Mouse (Mus musculus): ENCODE measurements at regions not wholly inside any gene's neighbourhood (a gene's known extent, or its start where the extent isn't known, plus 50 kb on each side); places are given as distances from the start of the nearest gene placed in this dataset.
A peak's percentile ranks its signal among the peaks of the same experiment; 100 is the strongest.

DNA sequence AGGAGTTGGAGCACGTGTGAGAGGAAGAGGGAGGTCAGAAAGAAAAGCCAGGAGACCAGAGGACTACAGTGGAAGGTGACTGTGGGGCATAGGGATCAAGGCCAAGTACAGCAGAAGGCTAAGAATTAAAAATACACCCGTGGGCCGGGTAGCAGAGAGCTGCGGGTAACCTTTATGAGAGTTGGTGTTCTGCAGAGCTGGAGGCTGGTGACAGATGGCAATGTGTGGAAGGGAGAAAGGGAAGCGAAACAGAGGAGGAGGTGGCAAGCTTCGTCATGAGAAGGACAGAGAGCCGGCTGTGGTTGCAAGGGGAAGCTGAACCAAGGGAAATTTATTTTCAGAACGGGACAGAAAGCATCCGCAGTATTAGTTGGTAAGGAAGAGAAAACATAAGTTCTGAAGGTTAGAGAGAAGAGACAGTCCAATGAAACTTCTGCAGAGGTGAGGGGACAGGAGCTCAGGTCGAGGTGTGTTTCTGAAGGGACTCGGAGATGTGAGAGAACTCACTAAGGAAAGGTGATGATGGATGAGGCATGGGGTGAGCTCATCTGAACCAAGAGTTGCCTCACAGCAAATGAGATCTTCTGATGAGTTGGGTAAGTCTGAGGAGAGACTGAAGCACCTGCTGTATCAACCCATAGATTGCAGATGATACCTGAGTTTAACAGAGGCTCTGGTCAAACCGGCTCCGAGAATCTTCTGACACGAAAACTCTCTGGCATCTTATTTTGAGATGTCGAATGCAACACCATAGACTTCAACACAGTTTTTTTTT lies 200.6 kb downstream of the Gm10260 start:
- DNase-seq (ENCODE audit: low read depth, low spot score): no peak

DNA sequence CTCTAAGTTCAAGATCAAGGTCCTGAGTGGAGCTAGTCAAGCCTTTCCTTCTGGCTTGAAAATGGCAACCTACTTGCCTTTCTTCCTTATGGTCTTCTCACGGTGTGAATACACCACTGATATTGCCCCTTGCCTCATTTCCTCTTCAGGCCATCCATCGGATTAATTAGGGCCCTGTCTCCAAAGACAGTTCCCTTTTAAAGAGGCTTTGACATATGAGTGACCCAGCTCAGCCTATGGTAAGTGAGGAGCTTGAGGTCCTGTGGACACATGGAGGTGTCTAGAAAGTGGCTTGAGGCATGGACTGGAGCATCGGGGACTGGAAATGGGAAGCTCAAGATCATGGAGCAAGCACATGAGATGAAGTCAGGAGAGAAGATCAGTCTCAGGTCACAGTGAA lies 201.5 kb downstream of the Gm10260 start:
- DNase-seq (ENCODE audit: low read depth, low spot score): no peak

- DNase-seq (ENCODE audit: low read depth, low spot score): no peak
These were observed 205.1 kb downstream of the Gm10260 start for GRCm38 (mm10) chr13:97555312-97555711.

DNA sequence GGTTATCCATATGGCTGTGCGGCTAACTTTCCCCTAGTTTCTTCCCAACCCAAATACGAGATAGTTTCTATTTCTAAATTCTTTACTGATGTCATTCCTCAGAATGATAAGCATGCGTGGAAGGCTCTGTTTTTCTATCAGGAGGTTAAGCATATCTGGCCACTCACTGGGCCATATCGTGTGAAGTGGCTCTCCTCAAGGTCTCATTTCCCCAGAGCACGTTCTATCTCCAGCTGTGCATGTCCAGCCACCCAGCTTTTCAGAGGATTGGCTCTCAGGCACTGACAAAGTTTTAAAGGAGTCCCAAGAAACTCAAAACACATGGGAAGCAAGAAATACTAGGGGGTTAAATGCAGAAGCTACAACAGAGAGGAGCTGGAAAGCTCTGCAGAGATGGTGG lies 205.8 kb downstream of the Gm10260 start:
- no peak for DNase-seq (ENCODE audit: low read depth, low spot score)

DNA sequence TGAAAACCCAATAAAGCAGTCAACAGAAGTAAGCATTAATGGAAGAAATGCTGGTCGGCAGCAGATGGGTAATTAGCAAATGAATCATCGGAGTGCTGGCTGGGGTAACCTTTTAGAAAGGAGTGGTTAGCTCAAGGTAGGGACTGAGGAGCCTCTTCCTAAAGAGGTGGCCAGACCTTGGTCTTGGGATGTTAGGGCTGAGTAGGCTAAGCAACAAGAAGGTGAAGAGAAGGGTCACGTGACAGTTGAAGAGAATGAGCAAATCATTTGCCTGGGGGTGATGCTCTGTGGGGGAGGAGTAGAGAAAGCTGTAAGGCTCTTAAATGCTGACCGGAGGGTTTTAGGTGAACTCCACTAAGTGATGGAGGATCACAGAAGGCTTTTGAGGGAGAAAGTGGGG lies 208.2 kb downstream of the Gm10260 start:
- DNase-seq (ENCODE audit: low read depth, low spot score): no peak

DNA sequence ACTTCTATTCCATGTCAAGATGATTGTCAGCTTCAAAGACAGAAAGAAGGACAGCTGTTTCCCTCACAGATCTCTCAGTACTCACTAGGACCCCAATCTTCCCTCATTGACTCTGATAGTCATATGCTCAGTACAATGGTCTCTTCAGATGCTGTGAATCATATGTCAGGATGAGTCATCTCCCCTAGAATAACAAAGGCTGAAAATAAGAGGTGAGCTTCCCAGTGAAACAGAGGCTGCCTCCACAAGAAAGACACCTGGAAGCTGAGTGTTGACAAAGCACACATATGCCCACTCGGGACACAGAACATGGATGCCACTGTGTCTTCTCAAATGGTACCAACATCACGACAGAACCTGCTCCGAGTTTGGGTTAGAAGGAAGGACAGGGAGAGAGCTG lies 209.6 kb downstream of the Gm10260 start:
- no peak for DNase-seq (ENCODE audit: low read depth, low spot score)

- no peak for DNase-seq (ENCODE audit: low read depth, low spot score)
These were observed 210.3 kb downstream of the Gm10260 start for GRCm38 (mm10) chr13:97550172-97550571.

DNA sequence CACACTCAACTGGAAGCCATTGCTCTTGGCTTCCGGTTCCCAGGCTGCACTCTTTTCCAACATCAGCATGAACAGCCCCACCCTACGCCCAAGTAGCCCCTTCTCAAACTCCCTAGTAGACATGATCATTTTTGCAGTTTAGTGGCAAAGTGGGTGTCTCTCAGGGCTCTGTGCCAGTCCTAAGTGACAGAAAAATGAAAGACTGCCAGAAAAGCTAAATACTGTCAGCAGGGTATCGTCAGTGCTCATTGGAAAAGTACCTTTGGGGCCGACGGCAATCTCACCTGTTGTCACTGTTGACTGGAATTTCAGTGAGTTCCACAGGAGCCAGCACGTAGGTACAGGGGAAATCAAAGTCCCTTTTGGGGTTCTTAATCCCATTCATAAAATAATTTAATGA lies 211.0 kb downstream of the Gm10260 start:
- DNase-seq (ENCODE audit: low read depth, low spot score): no peak

DNA sequence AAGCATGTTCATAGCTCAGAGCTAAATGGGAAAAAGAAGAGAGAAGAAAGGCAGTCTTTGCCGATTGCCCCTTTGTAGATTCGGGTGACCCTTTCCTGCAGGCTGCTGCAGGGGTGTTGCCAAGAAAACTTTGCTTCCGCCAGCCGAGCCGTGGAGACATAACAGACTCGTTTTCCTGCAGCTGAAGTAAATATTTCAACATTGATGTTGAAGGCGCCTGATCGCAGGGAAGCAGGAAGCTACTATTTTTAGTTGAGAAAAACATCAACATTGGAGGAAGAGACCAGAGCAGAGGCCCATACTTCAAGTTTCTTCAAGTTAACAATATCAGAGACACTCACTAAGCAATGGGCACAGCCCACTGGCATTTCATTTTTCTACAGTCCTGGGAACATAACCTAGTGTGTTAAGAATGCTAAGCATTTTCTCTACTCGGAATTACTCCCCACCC lies 211.9 kb downstream of the Gm10260 start:
- peak; percentile 21 for DNase-seq (ENCODE audit: low read depth, low spot score)

DNA sequence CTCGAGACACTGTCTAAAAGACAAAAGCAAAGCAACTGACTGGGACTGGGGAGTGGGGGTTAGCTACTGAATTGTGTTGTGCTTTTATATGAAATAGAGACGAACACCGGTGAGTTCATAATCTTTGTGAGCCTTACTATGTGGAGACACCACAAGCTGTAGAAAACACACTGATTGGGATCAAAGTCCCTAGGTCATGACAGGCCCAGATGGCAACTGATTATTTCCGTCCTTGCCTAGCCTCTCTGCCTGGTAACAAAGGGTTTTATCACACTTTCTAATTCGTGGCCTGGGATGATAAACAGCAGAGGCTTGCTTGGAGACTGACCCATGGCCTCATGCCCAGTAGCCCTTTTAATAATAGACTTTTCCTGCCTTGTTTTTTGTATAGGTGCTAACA lies 213.5 kb downstream of the Gm10260 start:
- no peak for DNase-seq (ENCODE audit: low read depth, low spot score)

DNA sequence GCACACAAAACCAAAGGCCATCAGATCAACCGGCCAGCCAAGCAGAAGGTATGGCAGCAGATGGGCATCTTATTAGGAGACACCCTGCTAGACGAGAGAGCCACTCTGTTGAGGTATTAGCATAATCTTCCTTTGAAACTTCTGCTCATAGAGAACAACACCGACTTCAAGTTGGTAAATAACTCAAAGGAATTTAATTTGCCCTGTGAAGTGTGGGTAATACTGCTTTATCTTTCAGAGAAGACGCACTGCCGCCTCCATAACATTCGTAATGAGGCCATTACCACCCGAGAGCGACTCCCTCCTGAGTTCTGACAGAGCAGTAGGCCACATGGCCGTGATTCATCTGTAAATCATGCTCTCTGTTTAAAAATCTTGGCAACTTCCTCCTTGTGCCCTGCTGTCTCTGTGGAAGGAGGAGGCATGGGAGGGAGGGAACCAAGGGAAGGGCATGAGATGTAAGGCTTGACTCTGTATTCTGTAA lies 214.4 kb downstream of the Gm10260 start:
- DNase-seq (ENCODE audit: low read depth, low spot score): no peak

DNA sequence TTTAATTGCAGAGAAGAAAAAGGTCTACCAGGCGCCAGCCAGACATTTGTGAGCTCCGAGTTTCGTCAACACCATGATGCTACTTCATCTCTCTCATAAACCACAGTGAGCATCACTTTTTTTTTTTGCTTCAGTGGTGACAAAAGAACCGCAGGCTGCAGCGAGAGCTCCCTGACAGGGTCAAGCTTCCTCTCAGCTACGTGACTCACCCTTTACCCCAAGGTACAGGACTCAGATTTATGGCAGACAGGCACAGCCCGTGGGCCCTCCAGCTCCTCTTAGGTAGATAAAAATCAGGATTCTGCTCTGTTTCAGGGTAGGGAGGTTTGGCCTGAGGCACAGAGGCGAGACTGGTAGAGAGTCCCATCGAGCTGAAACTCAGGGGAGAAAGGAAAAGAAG lies 220.7 kb downstream of the Gm10260 start:
- no peak for DNase-seq (ENCODE audit: low read depth, low spot score)

GRCm38 (mm10) chr13:97538441-97538840 lies 222.0 kb downstream of the Gm10260 start:
- DNase-seq (ENCODE audit: low read depth, low spot score): no peak

- no peak for DNase-seq (ENCODE audit: low read depth, low spot score)
These were observed 222.7 kb downstream of the Gm10260 start for GRCm38 (mm10) chr13:97537686-97538085.

DNA sequence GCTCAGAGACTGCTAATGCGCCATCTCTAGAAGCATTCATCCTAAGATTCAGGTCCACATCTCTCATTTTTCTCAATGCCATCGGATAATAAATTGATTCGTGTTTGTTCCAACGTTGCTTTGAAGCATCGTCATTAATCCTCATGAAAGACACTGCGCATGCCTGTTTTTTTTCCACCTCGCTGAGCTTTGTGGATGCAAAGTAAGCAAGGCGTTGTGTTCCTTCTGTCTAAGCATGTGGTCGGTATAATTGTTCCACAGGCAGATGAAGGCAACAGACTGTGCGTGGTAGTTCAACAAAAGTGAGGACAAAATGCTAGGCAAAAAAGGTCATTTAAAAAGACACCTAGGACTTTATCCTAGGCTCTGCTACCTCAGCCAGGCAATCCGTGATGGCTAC lies 223.2 kb downstream of the Gm10260 start:
- DNase-seq (ENCODE audit: low read depth, low spot score): no peak

GRCm38 (mm10) chr13:97533896-97534666 lies 226.4 kb downstream of the Gm10260 start:
- no peak for DNase-seq (ENCODE audit: low read depth, low spot score)

- DNase-seq (ENCODE audit: low read depth, low spot score): no peak
These were observed 229.3 kb downstream of the Gm10260 start for GRCm38 (mm10) chr13:97531181-97531580.

GRCm38 (mm10) chr13:97530570-97530969 lies 229.9 kb downstream of the Gm10260 start:
- peak; percentile 21 for DNase-seq (ENCODE audit: low read depth, low spot score)

DNA sequence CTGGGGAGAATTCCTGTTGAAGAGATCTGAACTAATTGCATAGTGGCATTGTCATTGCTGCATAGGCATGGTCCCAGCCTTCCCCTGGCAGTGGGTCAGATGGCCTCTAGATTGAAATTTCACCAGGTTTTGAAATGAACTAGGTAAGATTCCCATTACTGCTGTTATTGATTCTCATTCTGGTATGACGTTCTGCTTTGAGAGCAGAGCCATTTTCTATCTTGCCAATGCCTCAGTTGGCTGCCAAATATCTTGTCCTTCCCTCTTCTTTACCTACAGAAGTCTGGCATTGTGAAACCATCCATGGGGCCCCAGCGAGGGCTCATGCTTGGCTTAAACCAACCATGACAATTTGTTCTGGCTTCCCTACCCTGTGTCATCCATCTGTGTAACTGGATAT lies 232.5 kb downstream of the Gm10260 start:
- DNase-seq (ENCODE audit: low read depth, low spot score): no peak

GRCm38 (mm10) chr13:97524847-97525434 lies 235.5 kb downstream of the Gm10260 start:
- no peak for DNase-seq (ENCODE audit: low read depth, low spot score)

- no peak for DNase-seq (ENCODE audit: low read depth, low spot score)
These were observed 236.7 kb downstream of the Gm10260 start for GRCm38 (mm10) chr13:97523523-97524412.

Measured in CD4-positive helper T cell, adult 2 months (primary cell).